Mouse (Mus musculus): ENCODE measurements around the gene Ube2e2.

DNA sequence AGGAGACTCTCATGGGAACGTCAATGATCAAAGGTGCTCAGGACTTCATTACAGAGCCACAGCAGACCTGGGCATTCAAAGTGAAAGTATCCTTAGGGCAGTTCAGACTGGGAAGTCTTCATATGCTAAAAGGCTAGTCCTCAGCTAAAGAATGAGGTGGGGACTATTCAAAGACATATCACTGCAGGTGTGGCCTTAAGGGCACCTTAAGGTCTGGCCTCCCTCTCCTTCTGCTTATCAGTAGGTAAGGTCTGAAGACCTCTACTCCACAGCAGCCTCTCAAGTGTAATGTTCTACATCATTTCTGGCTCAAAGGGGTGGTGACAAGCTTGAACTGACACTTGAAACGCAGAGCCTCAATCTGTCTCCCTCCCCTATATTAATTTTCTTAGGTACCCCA, 98.3 kb downstream of the Ube2e2 start:
- TF ChIP-seq CTCF (IDR thresholded peaks at IDR 0.05; ENCODE audit: extremely low read depth, insufficient read depth, insufficient read length, insufficient replicate concordance) = no peak
- no peak for TF ChIP-seq POLR2A (IDR thresholded peaks at IDR 0.05; ENCODE audit: low read depth, low read length)

Data from spleen, adult 2 months (tissue).